Mouse (Mus musculus): ENCODE results near the gene Pabpn1.

- TF ChIP-seq CTCF (IDR thresholded peaks at IDR 0.05; ENCODE audit: borderline replicate concordance, control insufficient read depth, extremely low read depth, insufficient read depth, low read length, poor library complexity): no peak
- TF ChIP-seq POLR2A (IDR thresholded peaks at IDR 0.05; ENCODE audit: control insufficient read depth, extremely low read depth, insufficient read depth, low read length, poor library complexity): no peak
Observed at GRCm38 (mm10) chr14:54940176-54940530, 47.9 kb downstream of the Pabpn1 start.

Data from thymus, adult 2 months (tissue).